Mouse (Mus musculus) hindbrain, embryonic 16.5 days (tissue): ENCODE results near the gene Lbr. TPM values are rescaled to one million over a fixed set of nuclear protein-coding genes. Genes with fewer than 3 reads are reported as not detected.

ENCODE experiments used
- ATAC-seq: fragments of 200-750 bp; cut with Nextera tagmentation; 2 replicates; pipeline ENCODE4 v1.8.0; 2017; ENCODE audit warnings: moderate TSS enrichment, moderate library complexity
- H3K27ac ChIP-seq: fragments of 300-500 bp; sonication (generic); 2 replicates; pipeline ENCODE4 v1.5.1; 2014; ENCODE audit warnings: low read depth, mild to moderate bottlenecking, control low read depth, low read length, moderate library complexity
- H3K27me3 ChIP-seq: fragments of 300-500 bp; sonication (generic); replicated peaks from 2 replicates; pipeline ENCODE4 v1.6.1; 2014; ENCODE audit warnings: low read length; ENCODE audit not compliant: control insufficient read depth, insufficient read depth
- H3K36me3 ChIP-seq: fragments of 300-500 bp; sonication (generic); 2 replicates; pipeline ENCODE4 v1.6.1; 2014; ENCODE audit warnings: mild to moderate bottlenecking, low read length, moderate library complexity, mixed read lengths; ENCODE audit not compliant: control insufficient read depth, insufficient read depth
- H3K4me1 ChIP-seq: fragments of 300-500 bp; sonication (generic); 2 replicates; pipeline ENCODE4 v1.6.1; 2014; ENCODE audit warnings: low read depth, low read length; ENCODE audit not compliant: control insufficient read depth, insufficient read depth
- H3K4me2 ChIP-seq: fragments of 300-500 bp; sonication (generic); 2 replicates; pipeline ENCODE4 v1.6.1; 2014; ENCODE audit warnings: mild to moderate bottlenecking, low read length, control low read depth, moderate library complexity
- H3K4me3 ChIP-seq: fragments of 300-500 bp; sonication (generic); 2 replicates; pipeline ENCODE4 v1.5.1; 2014; ENCODE audit warnings: mild to moderate bottlenecking, low read length, control low read depth, moderate library complexity
- H3K9ac ChIP-seq: fragments of 300-500 bp; sonication (generic); 2 replicates; pipeline ENCODE4 v1.6.1; 2014; ENCODE audit warnings: low read depth, mild to moderate bottlenecking, control low read depth, low read length, moderate library complexity
- H3K9me3 ChIP-seq: fragments of 300-500 bp; sonication (generic); 2 replicates; pipeline ENCODE4 v1.6.1; 2014; ENCODE audit warnings: mild to moderate bottlenecking, low read length, moderate library complexity; ENCODE audit not compliant: control insufficient read depth
- WGBS: fragments of 180-500 bp; shearing (Covaris S2); extraction: QIAGEN DNeasy Blood & Tissue Kit; methylation state at CpG from one replicate; pipeline ENCODE4 v1.1.7; 2014; 5-methylcytosine and 5-hydroxymethylcytosine counted together
- polyA plus RNA-seq: library from polyadenylated mRNA; unstranded; fragments of >200 nt; fragmentation: Nextera tagmentation; extraction: Ambion mirVana; gene quantifications from 2 replicates; pipeline ENCODE4 v1.2.1, GENCODE M21; 2015

The Lbr gene
- polyA plus RNA-seq, 1 experiment from 2014 or later, result 27.7 TPM

DNA sequence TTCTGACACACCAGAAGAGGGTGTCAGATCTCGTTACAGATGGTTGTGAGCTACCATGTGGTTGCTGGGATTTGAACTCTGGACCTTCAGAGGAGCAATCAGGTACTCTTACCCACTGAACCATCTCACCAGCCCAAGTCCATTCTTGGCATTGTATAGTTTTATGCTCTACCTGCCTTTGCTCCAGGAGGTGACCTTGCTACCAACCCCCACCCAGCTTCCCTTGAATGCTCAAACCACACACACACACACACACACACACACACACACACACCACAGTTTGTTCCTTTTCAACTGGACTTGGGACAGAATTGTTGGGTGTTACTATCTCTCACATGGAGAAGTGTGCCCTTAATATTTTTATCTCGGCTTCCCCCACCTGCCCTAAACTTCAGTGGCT, 13.5 kb upstream of the Lbr start:
- Histone ChIP-seq H3K36me3 (no peaks in the 10 kb centered on the region), H3K4me1 (peaks cover 2% of the 10 kb centered on the region; the same call in 1 of the 2 replicates), H3K9me3 (no peaks in the 10 kb centered on the region), H3K27ac (no peak overlapping the region), H3K9ac (no peak overlapping the region), H3K4me2 (no peak overlapping the region), H3K4me3 (no peak overlapping the region), H3K27me3 (no peaks in the 10 kb centered on the region)
- ATAC-seq, result no peak
- WGBS, result 87% methylated on average over 2 of the region's 2 CpGs

DNA sequence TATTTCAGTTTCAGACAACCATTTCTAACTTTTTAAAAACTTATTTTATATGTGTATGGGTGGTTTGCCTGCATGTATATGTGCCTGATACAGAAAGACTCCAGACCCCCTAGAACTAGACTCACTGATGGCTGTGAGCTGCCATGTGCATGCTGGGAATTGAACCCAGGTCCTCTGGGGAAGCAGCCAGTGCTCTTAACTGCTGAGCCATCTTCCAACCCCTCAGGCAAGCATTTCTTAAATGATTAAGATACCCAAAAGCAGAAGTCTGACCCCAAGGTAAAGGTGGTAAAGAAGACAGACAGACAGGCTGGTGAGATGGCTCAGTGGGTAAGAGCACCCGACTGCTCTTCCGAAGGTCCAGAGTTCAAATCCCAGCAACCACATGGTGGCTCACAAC, 12.0 kb upstream of the Lbr start:
- Histone ChIP-seq H3K9ac (no peak overlapping the region), H3K9me3 (no peaks in the 10 kb centered on the region), H3K4me1 (peaks cover 2% of the 10 kb centered on the region; the same call in 1 of the 2 replicates), H3K27me3 (no peaks in the 10 kb centered on the region), H3K4me3 (no peak overlapping the region), H3K27ac (no peak overlapping the region), H3K4me2 (no peak overlapping the region), H3K36me3 (no peaks in the 10 kb centered on the region)
- WGBS, result 95% methylated on average over 2 of the region's 2 CpGs
- no peak for ATAC-seq

DNA sequence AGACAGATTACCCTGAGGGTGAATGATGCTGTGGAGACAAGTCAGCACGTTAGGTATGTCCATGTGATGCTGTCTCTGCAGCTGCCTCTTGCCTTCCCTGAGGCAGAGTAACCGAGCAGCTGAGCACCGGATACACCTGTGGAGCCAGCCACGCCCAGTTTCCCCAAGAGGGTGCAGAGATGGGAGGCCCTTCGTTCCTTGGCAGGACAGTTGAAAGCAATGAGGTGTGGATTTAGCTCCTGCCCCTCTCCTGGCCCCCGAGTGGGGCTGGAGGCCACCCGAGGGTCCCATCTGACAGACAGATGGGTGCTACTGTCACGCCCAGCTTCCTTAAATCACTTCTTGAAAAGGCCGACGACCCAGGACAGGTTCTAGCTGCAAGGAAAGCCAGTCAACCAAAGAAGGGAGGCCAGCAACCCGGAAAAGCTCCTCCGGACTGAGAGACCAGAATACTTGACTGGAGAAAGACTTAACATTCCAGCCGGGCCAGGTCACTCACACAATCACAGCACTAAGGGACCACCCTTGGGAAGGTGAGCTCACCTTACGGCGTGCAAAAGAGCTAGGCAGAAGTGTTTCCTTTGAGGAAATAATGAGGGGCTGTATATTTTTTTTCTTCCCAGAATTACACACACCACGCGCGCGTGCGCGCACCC, 10.4 kb upstream of the Lbr start:
- no peak overlapping the region for H3K27ac ChIP-seq
- H3K36me3 ChIP-seq, result no peaks in the 10 kb centered on the region
- peak overlapping the region; percentile 46 for H3K4me2 ChIP-seq
- WGBS, result 16% methylated on average over 21 of the region's 21 CpGs
- peaks cover 2% of the 10 kb centered on the region; the same call in 1 of the 2 replicates for H3K4me1 ChIP-seq
- H3K9ac ChIP-seq, result no peak overlapping the region
- ATAC-seq, result no peak
- H3K9me3 ChIP-seq, result no peaks in the 10 kb centered on the region
- peak overlapping the region; percentile 10; the same call in 1 of the 2 replicates for H3K4me3 ChIP-seq
- no peaks in the 10 kb centered on the region for H3K27me3 ChIP-seq

DNA sequence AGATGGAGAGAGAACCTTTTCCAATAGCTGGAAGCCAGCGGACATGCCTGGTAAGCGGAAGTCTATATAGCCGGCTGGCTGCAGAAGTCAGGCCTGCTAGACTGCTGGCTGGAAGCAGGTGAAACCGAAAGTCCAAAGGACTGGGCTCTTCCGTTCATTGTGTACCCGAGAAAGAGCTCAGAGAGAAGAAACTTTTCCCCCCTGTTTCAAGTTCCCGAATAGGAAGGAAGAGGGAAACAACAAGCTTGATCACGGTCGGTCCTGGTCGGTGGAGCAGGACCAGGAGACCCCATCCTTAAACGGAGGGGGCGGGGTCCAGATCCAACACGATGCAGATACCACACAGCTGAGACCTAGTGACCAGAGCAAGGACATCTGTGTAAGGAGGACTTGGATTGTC, 9.6 kb upstream of the Lbr start:
- Histone ChIP-seq H3K4me1 (peaks cover 2% of the 10 kb centered on the region; the same call in 1 of the 2 replicates), H3K9ac (no peak overlapping the region), H3K9me3 (no peaks in the 10 kb centered on the region), H3K27me3 (no peaks in the 10 kb centered on the region), H3K4me2 (no peak overlapping the region), H3K27ac (no peak overlapping the region), H3K4me3 (no peak overlapping the region), H3K36me3 (no peaks in the 10 kb centered on the region)
- 50% methylated on average over 13 of the region's 13 CpGs for WGBS
- no peak for ATAC-seq

DNA sequence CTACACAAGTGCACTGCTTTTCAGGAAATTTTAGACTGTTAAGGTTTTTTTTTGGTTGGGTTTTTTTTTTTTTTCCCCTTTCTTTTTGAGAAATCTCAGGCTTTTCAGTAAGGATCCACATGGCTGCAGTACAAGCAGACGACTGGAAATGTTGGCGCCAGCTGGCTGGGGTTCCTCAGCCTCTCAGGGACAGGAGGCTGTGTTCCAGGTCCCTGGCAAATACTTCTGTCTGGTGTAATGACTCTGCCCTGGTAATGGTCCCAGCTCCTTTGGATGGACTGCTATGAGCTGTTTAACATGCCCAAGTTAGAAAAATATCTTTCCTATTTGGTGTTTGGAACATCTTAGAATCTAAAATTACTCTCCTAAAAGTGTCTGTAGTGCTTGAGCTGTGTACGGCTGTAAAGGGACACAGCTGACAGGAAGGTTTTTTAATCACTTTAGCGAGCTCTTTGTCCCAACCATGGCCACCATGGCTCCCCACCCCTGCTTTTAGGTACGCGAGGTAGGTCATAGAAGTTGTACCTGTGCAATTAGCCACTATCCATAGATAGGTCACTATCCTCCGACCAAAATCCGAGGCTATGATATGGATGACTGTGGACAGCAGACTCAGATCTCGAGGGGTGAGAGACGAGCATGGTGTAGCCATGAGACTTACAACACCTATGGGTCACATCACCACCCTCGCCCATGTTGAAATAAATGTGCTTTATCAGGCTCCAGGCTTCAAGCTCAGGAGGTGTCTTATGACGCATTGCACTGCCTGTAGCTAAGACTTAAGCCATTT, 8.9 kb upstream of the Lbr start:
- H3K9me3 ChIP-seq, result no peaks in the 10 kb centered on the region
- no peak overlapping the region for H3K4me2 ChIP-seq
- no peak overlapping the region for H3K9ac ChIP-seq
- peak; percentile 65; the same call in 1 of the 2 replicates for ATAC-seq
- no peak overlapping the region for H3K4me3 ChIP-seq
- no peaks in the 10 kb centered on the region for H3K36me3 ChIP-seq
- no peak overlapping the region for H3K27ac ChIP-seq
- WGBS, result 86% methylated on average over 12 of the region's 12 CpGs
- peaks cover 2% of the 10 kb centered on the region; the same call in 1 of the 2 replicates for H3K4me1 ChIP-seq
- H3K27me3 ChIP-seq, result no peaks in the 10 kb centered on the region

DNA sequence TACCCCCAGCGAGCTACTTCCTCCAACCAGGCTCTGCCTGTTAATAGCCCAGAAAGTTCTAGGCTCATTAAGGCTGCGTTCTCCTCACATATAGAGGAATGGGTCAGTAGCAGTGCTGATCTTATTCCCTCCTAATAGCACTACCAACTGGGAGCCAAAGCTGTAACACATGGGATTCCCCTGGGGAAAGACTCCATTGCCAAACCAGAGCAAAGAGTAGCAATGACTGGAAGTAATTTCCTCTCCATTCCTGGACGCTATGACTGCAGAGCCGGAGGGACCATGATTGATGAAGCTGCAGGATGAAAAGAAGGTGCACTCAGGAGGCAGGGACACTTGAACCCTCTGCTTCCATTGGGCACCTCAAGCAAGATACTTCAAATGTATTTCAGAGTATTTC, 7.6 kb upstream of the Lbr start:
- H3K27ac ChIP-seq, result no peak overlapping the region
- H3K4me3 ChIP-seq, result no peak overlapping the region
- H3K36me3 ChIP-seq, result no peaks in the 10 kb centered on the region
- H3K4me2 ChIP-seq, result no peak overlapping the region
- H3K27me3 ChIP-seq, result no peaks in the 10 kb centered on the region
- no peak overlapping the region for H3K9ac ChIP-seq
- peaks cover 2% of the 10 kb centered on the region; the same call in 1 of the 2 replicates for H3K4me1 ChIP-seq
- WGBS, result 63% methylated on average over 4 of the region's 4 CpGs
- ATAC-seq, result no peak
- H3K9me3 ChIP-seq, result no peaks in the 10 kb centered on the region

DNA sequence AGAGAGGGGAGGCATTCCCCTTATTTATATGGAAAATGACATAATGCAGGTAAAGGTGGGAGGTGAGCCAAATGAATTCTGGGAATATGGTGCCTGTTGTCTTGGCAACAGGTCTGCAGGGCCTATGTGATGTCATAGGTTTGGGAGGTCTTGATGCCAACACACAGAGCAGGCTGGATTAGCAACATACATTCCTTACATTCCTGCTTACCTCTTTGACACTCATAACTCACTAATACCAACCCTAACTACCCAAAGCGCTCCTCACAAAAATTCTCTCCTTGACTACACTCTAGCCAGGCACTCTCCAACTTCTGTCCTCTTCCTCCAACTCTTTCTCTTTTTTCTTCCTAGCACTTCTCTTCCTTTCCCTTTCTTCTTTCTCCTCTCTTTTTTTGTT, 5.4 kb upstream of the Lbr start:
- Histone ChIP-seq H3K27ac (no peak overlapping the region), H3K27me3 (no peaks in the 10 kb centered on the region), H3K4me3 (no peak overlapping the region), H3K4me2 (no peak overlapping the region), H3K4me1 (peaks cover 3% of the 10 kb centered on the region; the same call in 1 of the 2 replicates), H3K9me3 (no peaks in the 10 kb centered on the region), H3K9ac (no peak overlapping the region), H3K36me3 (no peaks in the 10 kb centered on the region)
- 91% methylated on average over 1 of the region's 1 CpGs for WGBS
- ATAC-seq, result no peak

DNA sequence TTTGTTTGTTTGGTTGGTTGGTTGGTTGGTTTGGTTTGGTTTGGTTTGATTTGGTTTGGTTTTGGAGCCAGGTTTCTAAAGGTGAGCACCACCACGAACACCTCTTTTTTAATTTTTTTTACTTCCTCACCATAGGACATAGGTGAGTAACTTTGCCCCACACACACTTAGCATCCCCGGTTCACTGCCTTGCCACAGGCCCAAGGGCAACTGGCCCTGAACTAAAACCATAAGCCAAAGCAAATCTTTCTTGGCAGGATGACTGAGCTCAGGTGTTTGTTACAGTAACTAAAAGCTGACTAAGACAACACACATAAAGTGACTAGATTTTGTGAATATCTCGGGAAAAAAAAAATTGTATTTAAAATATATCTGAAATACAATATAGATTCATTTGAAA, 4.5 kb upstream of the Lbr start:
- Histone ChIP-seq H3K4me1 (peaks cover 5% of the 10 kb centered on the region; the same call in 1 of the 2 replicates), H3K4me2 (no peak overlapping the region), H3K9me3 (no peaks in the 10 kb centered on the region), H3K9ac (no peak overlapping the region), H3K36me3 (no peaks in the 10 kb centered on the region), H3K4me3 (no peak overlapping the region), H3K27me3 (no peaks in the 10 kb centered on the region), H3K27ac (no peak overlapping the region)
- WGBS, result 94% methylated on average over 3 of the region's 3 CpGs
- ATAC-seq, result no peak

DNA sequence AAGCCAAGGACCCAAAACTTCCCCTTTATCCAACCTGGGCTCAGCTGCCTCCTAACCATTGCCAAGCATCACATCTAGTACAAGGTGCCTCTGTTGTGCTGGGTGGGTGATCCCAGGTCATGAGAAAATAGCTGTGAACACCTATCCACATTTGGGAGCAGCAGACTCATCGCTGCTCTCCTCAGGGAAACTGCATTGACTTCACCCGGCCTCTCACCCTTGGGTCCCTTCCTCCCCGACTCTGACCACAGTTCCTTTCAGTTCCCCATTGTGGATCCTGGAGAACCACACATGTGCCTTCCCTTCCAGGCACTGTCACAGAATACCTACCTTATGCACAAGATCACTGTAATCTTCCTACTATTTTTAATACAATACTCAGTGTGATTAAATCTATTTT, 2.9 kb upstream of the Lbr start:
- Histone ChIP-seq H3K27me3 (no peaks in the 10 kb centered on the region), H3K4me1 (peaks cover 8% of the 10 kb centered on the region), H3K27ac (no peak overlapping the region), H3K9me3 (no peaks in the 10 kb centered on the region), H3K36me3 (no peaks in the 10 kb centered on the region), H3K4me3 (no peak overlapping the region), H3K4me2 (no peak overlapping the region), H3K9ac (no peak overlapping the region)
- 87% methylated on average over 3 of the region's 3 CpGs for WGBS
- ATAC-seq, result no peak
